Mouse (Mus musculus): ENCODE measurements around the gene Kctd2. TPM values are rescaled to one million over a fixed set of nuclear protein-coding genes. Genes with fewer than 3 reads are reported as not detected.
"Not testable (repeated sequence)": the region's sequence is repeated elsewhere in the genome, so short reads cannot be mapped to it uniquely, and the experiment has no call there.

Kctd2 gene
- polyA plus RNA-seq, 1 experiment from 2014 or later, result 4.8 TPM

DNA sequence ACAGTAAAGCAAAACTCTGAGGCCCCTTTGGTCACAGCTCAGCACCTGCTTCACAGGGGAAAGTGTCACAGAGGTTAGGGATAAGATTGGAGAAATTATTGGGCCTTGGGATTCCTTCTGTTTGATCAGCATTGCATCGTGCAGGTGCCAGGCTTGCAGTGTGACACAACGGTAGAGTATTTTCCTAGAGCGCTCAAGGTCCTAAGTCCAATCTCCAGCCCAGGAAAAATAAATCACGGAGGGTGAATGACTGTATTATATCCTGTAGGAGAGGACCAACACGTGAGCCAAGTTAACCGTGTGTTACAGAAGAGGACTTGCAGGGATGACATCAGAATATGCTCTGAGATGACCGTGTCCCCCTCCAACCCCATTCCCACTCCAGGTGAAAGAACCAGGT lies 30.2 kb downstream of the Kctd2 start:
- no peaks in the 10 kb centered on the region for H3K27me3 ChIP-seq (ENCODE audit: insufficient read depth, low read length)
- no peaks in the 10 kb centered on the region for H3K36me3 ChIP-seq (ENCODE audit: insufficient read depth, low read length)
- 55% methylated on average over 7 of the region's 7 CpGs for WGBS
- no peak overlapping the region for H3K4me3 ChIP-seq (ENCODE audit: low read length)
- H3K4me2 ChIP-seq (replicated peaks; ENCODE audit: low read depth, low read length), result no peak overlapping the region
- ATAC-seq (ENCODE audit: low FRiP score, low TSS enrichment), result no peak
- peak overlapping the region; percentile 96 for H3K27ac ChIP-seq (ENCODE audit: low read length)
- peaks cover 42% of the 10 kb centered on the region for H3K4me1 ChIP-seq (ENCODE audit: insufficient read depth, low read length)
- no peak overlapping the region for H3K9ac ChIP-seq (replicated peaks; ENCODE audit: low read length)
- no peaks in the 10 kb centered on the region; the same call in 1 of the 2 replicates for H3K9me3 ChIP-seq (ENCODE audit: low read length)

GRCm38 (mm10) chr11:115451781-115452241 lies 31.9 kb downstream of the Kctd2 start:
- Histone ChIP-seq H3K9me3 (ENCODE audit: low read length) (no peaks in the 10 kb centered on the region; the same call in 1 of the 2 replicates), H3K36me3 (ENCODE audit: insufficient read depth, low read length) (no peaks in the 10 kb centered on the region), H3K4me1 (ENCODE audit: insufficient read depth, low read length) (peaks cover 36% of the 10 kb centered on the region), H3K27me3 (ENCODE audit: insufficient read depth, low read length) (no peaks in the 10 kb centered on the region), H3K4me3 (ENCODE audit: low read length) (no peak overlapping the region), H3K4me2 (replicated peaks; ENCODE audit: low read depth, low read length) (no peak overlapping the region), H3K27ac (ENCODE audit: low read length) (0 out of 2 replicates have a peak overlapping the region, but pooled peaks have one; percentile 5), H3K9ac (replicated peaks; ENCODE audit: low read length) (no peak overlapping the region)
- ATAC-seq (ENCODE audit: low FRiP score, low TSS enrichment), result no peak
- 80% methylated on average over 8 of the region's 8 CpGs for WGBS

DNA sequence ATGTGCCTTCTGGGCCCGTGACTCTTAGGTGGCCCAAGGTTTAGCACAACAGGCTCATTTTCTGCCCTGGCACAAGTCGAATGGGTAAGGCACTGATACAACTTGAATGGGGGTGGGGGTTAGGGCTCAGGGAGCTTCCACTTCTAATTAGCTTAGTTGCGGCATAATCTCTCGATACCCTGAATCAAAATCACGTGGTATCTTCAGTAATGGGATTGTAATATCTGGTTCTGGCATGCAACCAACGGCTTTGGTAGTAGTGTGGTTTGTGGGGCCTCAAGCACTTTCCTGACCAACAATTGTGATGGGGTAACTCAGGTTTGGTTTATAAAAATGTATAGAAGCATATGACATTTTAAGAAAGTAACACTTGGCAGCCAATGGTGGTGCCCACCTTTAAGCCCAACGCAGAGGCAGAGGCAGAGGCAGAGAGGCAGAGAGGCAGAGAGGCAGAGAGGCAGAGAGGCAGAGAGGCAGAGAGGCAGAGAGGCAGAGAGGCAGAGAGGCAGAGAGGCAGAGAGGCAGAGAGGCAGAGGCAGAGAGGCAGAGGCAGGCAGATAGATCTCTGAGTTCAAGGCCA lies 32.4 kb downstream of the Kctd2 start:
- 83% methylated on average over 7 of the region's 7 CpGs for whole genome bisulfite sequencing
- H3K27me3 ChIP-seq (ENCODE audit: insufficient read depth, low read length), result no peaks in the 10 kb centered on the region

GRCm38 (mm10) chr11:115453306-115453705 lies 33.4 kb downstream of the Kctd2 start:
- ATAC-seq (ENCODE audit: low FRiP score, low TSS enrichment), result no peak
- Histone ChIP-seq H3K36me3 (ENCODE audit: insufficient read depth, low read length) (no peaks in the 10 kb centered on the region), H3K27me3 (ENCODE audit: insufficient read depth, low read length) (no peaks in the 10 kb centered on the region), H3K9me3 (ENCODE audit: low read length) (no peaks in the 10 kb centered on the region; the same call in 1 of the 2 replicates), H3K4me1 (ENCODE audit: insufficient read depth, low read length) (peaks cover 26% of the 10 kb centered on the region), H3K4me2 (replicated peaks; ENCODE audit: low read depth, low read length) (no peak overlapping the region), H3K9ac (replicated peaks; ENCODE audit: low read length) (0 out of 2 replicates have a peak overlapping the region, but pooled peaks have one; percentile 11), H3K4me3 (ENCODE audit: low read length) (no peak overlapping the region), H3K27ac (ENCODE audit: low read length) (peak overlapping the region; percentile 73)
- 63% methylated on average over 4 of the region's 4 CpGs for whole genome bisulfite sequencing

More for the DNA sequence above, 32.4 kb downstream of the Kctd2 start:
- H3K27ac ChIP-seq (ENCODE audit: low read length), result no peak overlapping the region
- no peak for ATAC-seq (ENCODE audit: low FRiP score, low TSS enrichment)
- no peak overlapping the region for H3K9ac ChIP-seq (replicated peaks; ENCODE audit: low read length)
- no peak overlapping the region for H3K4me2 ChIP-seq (replicated peaks; ENCODE audit: low read depth, low read length)
- no peaks in the 10 kb centered on the region; the same call in 1 of the 2 replicates for H3K9me3 ChIP-seq (ENCODE audit: low read length)
- no peak overlapping the region for H3K4me3 ChIP-seq (ENCODE audit: low read length)
- no peaks in the 10 kb centered on the region for H3K36me3 ChIP-seq (ENCODE audit: insufficient read depth, low read length)
- H3K4me1 ChIP-seq (ENCODE audit: insufficient read depth, low read length), result peaks cover 31% of the 10 kb centered on the region

GRCm38 (mm10) chr11:115454822-115455221 lies 34.9 kb downstream of the Kctd2 start:
- not testable (repeated sequence) for H3K9ac ChIP-seq (replicated peaks; ENCODE audit: low read length); ATAC-seq (ENCODE audit: low FRiP score, low TSS enrichment); H3K4me3 ChIP-seq (ENCODE audit: low read length); H3K4me2 ChIP-seq (replicated peaks; ENCODE audit: low read depth, low read length); H3K9me3 ChIP-seq (ENCODE audit: low read length); H3K27ac ChIP-seq (ENCODE audit: low read length); H3K27me3 ChIP-seq (ENCODE audit: insufficient read depth, low read length); H3K36me3 ChIP-seq (ENCODE audit: insufficient read depth, low read length)
- WGBS, result 88% methylated on average over 6 of the region's 6 CpGs
- peaks cover 13% of the 10 kb centered on the region for H3K4me1 ChIP-seq (ENCODE audit: insufficient read depth, low read length)

DNA sequence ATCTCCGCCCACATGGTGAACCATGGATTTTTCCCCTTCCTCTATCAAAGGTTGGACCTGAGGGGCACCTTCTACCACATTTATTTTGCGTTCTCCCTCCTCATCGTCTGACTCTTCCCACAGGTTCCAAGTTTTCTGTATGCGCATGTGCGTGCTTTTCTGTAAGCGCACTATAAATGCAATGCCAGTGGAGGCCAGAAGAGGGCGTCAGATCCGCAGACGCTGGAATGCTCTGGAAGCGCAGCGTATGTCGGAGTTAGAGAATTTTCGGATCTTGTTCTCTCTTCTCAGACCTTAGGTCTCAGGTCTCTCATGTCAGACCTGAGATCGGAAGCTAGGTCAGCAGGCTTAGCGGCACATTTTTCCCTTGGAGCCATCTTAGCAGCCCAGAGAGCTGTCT lies 35.7 kb downstream of the Kctd2 start:
- Histone ChIP-seq H3K27ac (ENCODE audit: low read length) (no peak overlapping the region), H3K36me3 (ENCODE audit: insufficient read depth, low read length) (no peaks in the 10 kb centered on the region), H3K4me3 (ENCODE audit: low read length) (no peak overlapping the region), H3K27me3 (ENCODE audit: insufficient read depth, low read length) (no peaks in the 10 kb centered on the region), H3K9ac (replicated peaks; ENCODE audit: low read length) (no peak overlapping the region), H3K9me3 (ENCODE audit: low read length) (no peaks in the 10 kb centered on the region; the same call in 1 of the 2 replicates), H3K4me2 (replicated peaks; ENCODE audit: low read depth, low read length) (no peak overlapping the region), H3K4me1 (ENCODE audit: insufficient read depth, low read length) (peaks cover 5% of the 10 kb centered on the region)
- no peak for ATAC-seq (ENCODE audit: low FRiP score, low TSS enrichment)
- 88% methylated on average over 15 of the region's 15 CpGs for whole genome bisulfite sequencing

GRCm38 (mm10) chr11:115456182-115456581 lies 36.3 kb downstream of the Kctd2 start:
- peaks cover 3% of the 10 kb centered on the region for H3K4me1 ChIP-seq (ENCODE audit: insufficient read depth, low read length)
- H3K27ac ChIP-seq (ENCODE audit: low read length), result no peak overlapping the region
- H3K4me3 ChIP-seq (ENCODE audit: low read length), result no peak overlapping the region
- no peak for ATAC-seq (ENCODE audit: low FRiP score, low TSS enrichment)
- 94% methylated on average over 5 of the region's 5 CpGs for WGBS
- H3K9ac ChIP-seq (replicated peaks; ENCODE audit: low read length), result no peak overlapping the region
- H3K9me3 ChIP-seq (ENCODE audit: low read length), result no peaks in the 10 kb centered on the region; the same call in 1 of the 2 replicates
- H3K36me3 ChIP-seq (ENCODE audit: insufficient read depth, low read length), result no peaks in the 10 kb centered on the region
- H3K27me3 ChIP-seq (ENCODE audit: insufficient read depth, low read length), result no peaks in the 10 kb centered on the region
- no peak overlapping the region for H3K4me2 ChIP-seq (replicated peaks; ENCODE audit: low read depth, low read length)

DNA sequence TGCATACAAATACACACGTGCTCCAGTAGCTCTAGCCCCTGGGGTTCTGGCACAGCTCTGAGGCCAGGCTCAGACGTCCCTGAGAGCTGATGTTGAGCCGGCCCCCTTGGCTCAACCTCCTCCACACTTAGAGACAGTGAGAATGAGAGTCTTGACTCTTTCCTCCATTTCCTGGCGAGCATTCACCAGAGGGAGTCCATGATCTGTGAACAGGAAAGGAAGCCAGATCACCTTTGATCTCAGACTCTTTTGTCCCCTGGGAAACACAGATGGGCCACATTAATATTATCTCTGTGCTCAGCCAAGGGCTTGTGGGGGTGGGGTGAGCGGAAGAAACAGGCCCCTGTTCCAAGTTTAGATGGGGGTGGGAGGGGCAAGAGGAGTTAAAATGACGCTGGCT lies 37.5 kb downstream of the Kctd2 start:
- H3K36me3 ChIP-seq (ENCODE audit: insufficient read depth, low read length), result no peaks in the 10 kb centered on the region
- no peak overlapping the region for H3K9ac ChIP-seq (replicated peaks; ENCODE audit: low read length)
- no peak overlapping the region for H3K27ac ChIP-seq (ENCODE audit: low read length)
- 0 out of 2 replicates have a peak, but pooled peaks have one; percentile 24 for ATAC-seq (ENCODE audit: low FRiP score, low TSS enrichment)
- H3K27me3 ChIP-seq (ENCODE audit: insufficient read depth, low read length), result no peaks in the 10 kb centered on the region
- peaks cover 3% of the 10 kb centered on the region for H3K4me1 ChIP-seq (ENCODE audit: insufficient read depth, low read length)
- no peak overlapping the region for H3K4me2 ChIP-seq (replicated peaks; ENCODE audit: low read depth, low read length)
- 28% methylated on average over 6 of the region's 6 CpGs for WGBS
- no peak overlapping the region for H3K4me3 ChIP-seq (ENCODE audit: low read length)
- H3K9me3 ChIP-seq (ENCODE audit: low read length), result no peaks in the 10 kb centered on the region; the same call in 1 of the 2 replicates

DNA sequence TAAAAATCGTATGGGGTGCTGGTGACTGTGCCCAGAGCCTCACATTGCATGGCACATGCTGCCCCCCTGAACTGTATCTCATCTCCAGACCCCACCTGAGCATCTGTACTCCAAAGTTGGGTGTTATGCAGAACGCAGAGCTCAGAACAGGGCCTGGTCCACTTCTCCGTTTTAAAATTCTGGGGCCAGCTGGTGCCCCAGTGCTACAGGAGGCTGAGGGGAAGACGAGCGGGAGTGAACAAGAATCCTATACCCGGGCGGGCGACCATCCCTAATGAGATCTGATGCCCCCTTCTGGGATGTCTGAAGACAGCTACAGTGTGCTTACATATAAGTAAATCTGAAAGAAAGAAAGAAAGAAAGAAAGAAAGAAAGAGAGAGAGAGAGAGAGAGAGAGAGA lies 41.0 kb downstream of the Kctd2 start:
- H3K27me3 ChIP-seq (ENCODE audit: insufficient read depth, low read length), result no peaks in the 10 kb centered on the region
- no peak overlapping the region for H3K4me2 ChIP-seq (replicated peaks; ENCODE audit: low read depth, low read length)
- no peak overlapping the region for H3K27ac ChIP-seq (ENCODE audit: low read length)
- H3K9ac ChIP-seq (replicated peaks; ENCODE audit: low read length), result no peak overlapping the region
- no peaks in the 10 kb centered on the region; the same call in none of the 2 replicates for H3K4me1 ChIP-seq (ENCODE audit: insufficient read depth, low read length)
- 37% methylated on average over 8 of the region's 8 CpGs for WGBS
- H3K36me3 ChIP-seq (ENCODE audit: insufficient read depth, low read length), result no peaks in the 10 kb centered on the region
- H3K9me3 ChIP-seq (ENCODE audit: low read length), result no peaks in the 10 kb centered on the region
- no peak overlapping the region for H3K4me3 ChIP-seq (ENCODE audit: low read length)
- no peak for ATAC-seq (ENCODE audit: low FRiP score, low TSS enrichment)

- Histone ChIP-seq H3K4me3 (ENCODE audit: low read length) (peak overlapping the region; percentile 28; the same call in 1 of the 2 replicates), H3K4me2 (replicated peaks; ENCODE audit: low read depth, low read length) (0 out of 2 replicates have a peak overlapping the region, but pooled peaks have one; percentile 38), H3K27ac (ENCODE audit: low read length) (peak overlapping the region; percentile 8; the same call in 1 of the 2 replicates), H3K4me1 (ENCODE audit: insufficient read depth, low read length) (no peaks in the 10 kb centered on the region; the same call in none of the 2 replicates), H3K9ac (replicated peaks; ENCODE audit: low read length) (no peak overlapping the region), H3K27me3 (ENCODE audit: insufficient read depth, low read length) (no peaks in the 10 kb centered on the region), H3K9me3 (ENCODE audit: low read length) (no peaks in the 10 kb centered on the region), H3K36me3 (ENCODE audit: insufficient read depth, low read length) (no peaks in the 10 kb centered on the region)
- no peak for ATAC-seq (ENCODE audit: low FRiP score, low TSS enrichment)
- 81% methylated on average over 5 of the region's 5 CpGs for WGBS
Measured at GRCm38 (mm10) chr11:115461846-115462242, 41.9 kb downstream of the Kctd2 start.
